Mouse (Mus musculus) c-Kit-positive CD71-positive TER-119-positive erythroid progenitor cells, embryonic 14.5 days (primary cell): ENCODE measurements around the gene Hspa1a.
"Not testable (repeated sequence)": the region's sequence is repeated elsewhere in the genome, so short reads cannot be mapped to it uniquely, and the experiment has no call there.

Experiments
- DNase-seq: peaks from one replicate; pipeline ENCODE4 v3.0.0-alpha.2; 2013; ENCODE audit warnings: low spot score

Hspa1a gene

GRCm38 (mm10) chr17:34972069-34972749 lies at the start of gene Hspa1a, which contains the start of gene Hspa1l:
Hspa1a (minus strand) TSS chr17:34972156.
Hspa1l (plus strand) TSS chr17:34972703.
- not testable (repeated sequence) for DNase-seq

DNA sequence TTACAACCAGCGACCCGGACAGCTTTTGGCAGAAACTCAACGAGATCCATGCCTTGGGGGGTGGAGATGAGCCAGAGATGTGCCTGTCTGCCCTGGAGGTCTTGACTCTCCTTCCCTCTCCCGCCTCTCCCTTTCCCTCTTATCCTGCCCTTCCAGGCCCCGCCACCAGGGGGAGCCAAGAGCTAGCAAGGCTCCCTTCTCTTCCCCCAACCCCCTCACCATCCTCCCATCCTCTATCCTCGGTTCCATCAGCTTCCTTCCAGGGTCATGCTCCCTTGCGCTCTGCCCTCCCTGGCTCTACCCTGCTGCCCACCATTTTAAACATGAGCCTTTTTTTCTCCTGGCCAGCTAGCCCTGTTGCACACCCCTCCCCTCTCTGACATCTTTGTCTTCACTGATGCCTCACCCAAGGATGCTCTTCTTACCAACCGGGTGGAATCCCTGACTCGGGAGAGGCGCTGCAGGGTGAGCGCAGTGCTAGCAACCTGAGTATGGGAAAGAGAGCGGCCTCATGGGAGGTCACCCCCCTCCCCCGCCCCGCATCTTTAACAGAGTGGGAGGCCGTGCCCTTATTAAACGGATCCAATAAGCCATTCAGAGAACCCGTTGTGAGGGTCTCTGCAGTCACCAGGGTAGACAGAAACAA lies 49.3 kb upstream of the Hspa1a start:
- DNase-seq: peak; percentile 85

- DNase-seq: no peak
Observed at GRCm38 (mm10) chr17:35020551-35020950, 48.6 kb upstream of the Hspa1a start.

GRCm38 (mm10) chr17:35019894-35020293 lies 47.9 kb upstream of the Hspa1a start:
- DNase-seq: no peak

- DNase-seq: no peak
Observed at GRCm38 (mm10) chr17:35018171-35018570, 46.2 kb upstream of the Hspa1a start.

DNA sequence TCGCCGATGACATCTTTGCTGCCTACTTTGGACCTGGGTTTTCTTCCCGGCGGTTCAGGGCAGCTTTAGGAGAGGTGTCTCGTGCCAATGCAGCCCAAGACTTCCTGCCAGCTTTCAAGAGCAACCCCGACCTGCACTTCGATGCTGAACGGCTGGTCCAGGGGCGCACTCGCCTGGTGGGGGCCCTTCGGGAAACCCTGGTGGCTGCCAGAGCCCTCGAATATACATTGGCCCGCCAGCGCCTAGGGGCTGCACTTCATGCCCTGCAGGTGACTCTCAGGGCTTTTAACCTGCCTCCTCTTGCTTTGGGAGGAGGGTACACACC lies 45.7 kb upstream of the Hspa1a start:
- DNase-seq: no peak

GRCm38 (mm10) chr17:35016791-35017705 lies 45.1 kb upstream of the Hspa1a start:
- no peak for DNase-seq

DNA sequence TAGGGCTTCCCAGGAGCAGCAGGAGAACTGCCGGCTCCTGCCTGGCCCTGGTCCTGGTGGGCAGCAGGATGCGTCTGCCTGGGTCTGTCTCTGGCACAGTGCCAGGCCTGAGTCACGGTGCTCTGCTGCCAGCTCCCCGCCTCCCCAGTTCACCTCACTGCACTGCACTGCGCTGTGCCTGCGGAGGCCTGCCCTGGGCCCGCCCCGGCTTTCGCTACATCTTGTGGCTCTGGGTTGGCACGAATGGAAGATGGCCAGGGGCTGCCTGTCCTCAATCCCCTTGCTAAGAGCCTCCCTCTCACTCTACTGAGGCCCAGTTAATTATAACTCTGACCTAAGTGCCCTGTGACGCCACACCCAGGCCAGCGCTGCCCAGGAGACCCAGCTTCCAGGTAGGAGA lies 44.4 kb upstream of the Hspa1a start, which contains the start of gene Vwa7:
Gene Vwa7, plus strand, starts transcription at position 204 of the 400 bp plus-strand sequence.
- no peak for DNase-seq

- DNase-seq: no peak
Observed at GRCm38 (mm10) chr17:35015296-35015695, 43.3 kb upstream of the Hspa1a start.

GRCm38 (mm10) chr17:35013221-35013620 lies 41.3 kb upstream of the Hspa1a start:
- no peak for DNase-seq

DNA sequence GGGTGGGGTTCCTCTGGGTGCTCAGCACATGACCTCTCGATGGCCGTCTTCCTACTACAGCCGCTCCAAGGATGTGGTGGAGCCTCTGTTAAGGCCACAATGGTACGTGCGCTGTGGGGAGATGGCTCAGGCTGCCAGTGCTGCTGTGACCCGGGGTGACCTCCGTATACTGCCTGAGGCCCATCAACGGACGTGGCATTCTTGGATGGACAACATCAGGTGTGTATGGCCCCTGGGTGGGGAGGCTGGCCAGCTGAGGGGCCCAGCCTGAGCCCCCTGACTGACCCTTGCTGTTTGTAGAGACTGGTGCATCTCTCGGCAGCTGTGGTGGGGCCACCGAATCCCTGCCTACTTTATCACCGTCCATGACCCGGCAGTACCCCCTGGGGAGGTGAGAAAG lies 40.5 kb upstream of the Hspa1a start:
- DNase-seq: no peak

DNA sequence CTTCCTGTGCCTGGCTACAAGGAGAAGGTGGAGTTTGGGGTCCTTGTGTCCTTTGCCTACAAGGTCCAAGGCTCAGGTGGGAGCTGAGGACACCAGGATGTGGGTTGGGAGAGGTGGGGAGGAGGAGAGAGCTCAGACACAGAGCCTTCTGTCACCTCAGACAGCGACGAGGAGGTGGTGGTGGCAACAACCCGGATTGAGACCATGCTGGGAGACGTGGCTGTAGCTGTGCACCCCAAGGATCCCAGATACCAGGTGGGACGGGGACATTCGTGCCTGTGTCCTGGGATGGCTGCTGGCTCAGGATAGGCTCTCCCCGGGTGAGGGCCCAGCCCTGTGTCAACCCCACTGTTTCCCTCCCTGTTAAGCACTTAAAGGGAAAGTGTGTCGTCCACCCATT lies 39.5 kb upstream of the Hspa1a start:
- no peak for DNase-seq

DNA sequence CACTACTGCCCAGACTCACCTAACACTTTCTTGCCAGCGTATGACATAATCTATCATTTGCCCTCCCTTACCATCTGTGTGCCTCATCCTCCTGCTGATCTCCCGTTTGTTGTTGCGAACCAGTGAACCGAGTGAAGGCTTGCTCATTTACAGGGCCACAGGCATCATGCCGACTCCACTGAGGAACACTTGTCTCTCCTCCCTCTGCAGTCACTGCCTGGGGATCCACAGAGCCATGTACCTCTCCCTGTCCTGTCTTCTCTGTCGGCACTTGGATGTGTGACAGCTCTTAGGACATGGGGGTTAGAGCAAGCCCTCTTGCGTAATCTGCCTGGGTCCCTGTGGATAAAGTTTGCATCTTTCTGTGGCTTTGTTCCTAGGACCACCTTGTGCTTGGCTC lies 37.6 kb upstream of the Hspa1a start:
- DNase-seq: no peak

DNA sequence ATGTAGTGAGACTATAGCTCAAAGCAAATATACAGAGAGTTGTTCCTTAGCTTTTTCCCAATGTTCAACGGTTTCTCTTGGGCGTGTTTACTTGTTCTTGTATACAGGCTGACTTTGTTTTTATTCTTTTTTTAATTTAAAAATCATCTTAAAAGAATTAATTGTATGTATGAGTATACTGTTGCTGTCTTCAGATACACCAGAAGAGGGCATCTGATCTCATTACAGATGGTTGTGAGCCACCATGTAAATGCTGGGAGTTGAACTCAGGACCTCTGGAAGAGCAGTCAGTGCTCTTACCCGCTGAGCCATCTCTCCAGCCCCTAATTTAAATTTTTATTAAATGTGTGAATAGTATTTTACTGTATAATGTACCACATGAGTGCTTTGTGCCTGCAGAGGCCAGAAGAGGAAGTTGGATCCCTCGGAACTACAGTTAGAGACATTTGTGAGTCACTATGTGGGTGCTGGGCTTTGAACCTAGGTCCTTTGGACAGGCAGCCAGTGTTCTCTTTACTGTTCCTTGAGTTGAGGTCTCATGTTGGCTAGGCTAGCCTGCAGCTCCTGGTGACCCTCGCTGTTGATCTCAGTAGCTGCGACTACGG lies 35.5 kb upstream of the Hspa1a start:
- no peak for DNase-seq

DNA sequence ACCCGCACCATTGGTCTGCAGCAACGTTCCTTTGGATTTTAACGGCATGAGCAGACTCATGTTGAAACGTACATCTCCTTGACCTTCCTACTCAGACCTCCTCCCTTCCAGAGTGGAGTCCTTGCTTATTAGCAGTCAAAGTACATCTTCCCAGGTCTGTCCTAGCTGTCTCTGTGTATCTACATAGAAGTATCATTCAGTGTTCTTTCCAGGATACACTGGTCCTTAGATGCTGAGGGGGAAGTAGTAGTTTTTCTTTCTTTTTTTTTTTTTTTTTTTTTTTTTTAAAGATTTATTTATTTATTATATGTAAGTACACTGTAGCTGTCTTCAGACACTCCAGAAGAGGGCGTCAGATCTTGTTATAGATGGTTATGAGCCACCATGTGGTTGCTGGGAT lies 33.9 kb upstream of the Hspa1a start:
- DNase-seq: not testable (repeated sequence)

DNA sequence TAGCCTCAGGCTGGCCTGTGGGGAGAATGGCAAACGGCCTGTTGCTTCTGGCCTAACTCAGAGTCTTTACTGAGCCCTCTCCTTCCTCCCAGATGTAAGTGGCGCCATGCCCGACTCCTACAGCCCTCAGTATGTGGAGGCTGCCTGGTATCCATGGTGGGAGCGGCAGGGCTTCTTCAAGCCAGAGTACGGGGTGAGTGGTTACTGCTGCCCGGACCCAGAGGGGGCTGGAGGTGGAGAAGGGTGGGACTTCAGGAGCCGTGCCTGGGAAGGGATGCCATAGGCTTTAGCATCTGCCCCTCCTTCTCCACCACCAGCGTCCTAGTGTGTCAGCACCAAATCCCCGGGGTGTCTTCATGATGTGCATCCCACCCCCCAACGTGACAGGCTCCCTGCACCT lies 33.2 kb upstream of the Hspa1a start:
- DNase-seq: no peak

DNA sequence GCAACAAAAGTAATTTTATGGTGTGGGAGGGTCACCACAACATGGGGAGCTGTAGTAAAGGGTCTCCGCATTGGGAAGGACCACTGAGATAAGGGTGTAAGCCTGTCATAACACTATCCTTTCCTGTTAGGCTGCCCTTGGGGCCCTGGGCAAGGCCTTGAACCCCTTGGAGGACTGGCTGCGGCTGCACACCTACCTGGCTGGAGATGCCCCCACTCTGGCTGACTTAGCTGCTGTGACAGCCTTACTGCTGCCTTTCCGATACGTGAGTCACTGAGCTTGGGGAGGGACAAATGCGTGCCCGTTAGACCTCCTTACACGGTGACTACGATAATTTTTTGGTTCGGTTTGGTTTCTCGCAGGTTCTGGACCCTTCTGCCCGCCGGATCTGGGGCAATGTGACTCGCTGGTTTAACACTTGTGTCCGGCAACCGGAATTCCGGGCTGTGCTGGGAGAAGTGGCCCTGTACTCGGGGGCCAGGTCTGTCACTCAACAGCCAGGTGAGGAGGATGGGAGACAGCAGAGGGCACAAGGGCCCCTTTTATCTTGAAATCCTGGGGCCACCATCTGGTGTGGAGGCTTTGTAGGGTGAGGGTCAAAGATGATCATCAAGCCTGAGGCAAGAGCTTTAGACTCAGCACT lies 32.2 kb upstream of the Hspa1a start:
- DNase-seq: no peak

- no peak for DNase-seq
Observed at GRCm38 (mm10) chr17:35003022-35003838, 31.3 kb upstream of the Hspa1a start.

- DNase-seq: peak; percentile 55
Observed at GRCm38 (mm10) chr17:35002153-35002865, 30.4 kb upstream of the Hspa1a start.

- no peak for DNase-seq
Observed at GRCm38 (mm10) chr17:35001452-35002152, 29.6 kb upstream of the Hspa1a start.
